Mouse (Mus musculus) fat pad, adult 2 months (tissue): Measurements from ENCODE around the gene Zmynd15.
"Not testable (repeated sequence)": the region's sequence is repeated elsewhere in the genome, so short reads cannot be mapped to it uniquely, and the experiment has no call there.

Experiments
- DNase-seq: peaks from one replicate; pipeline ENCODE4 v3.0.0-alpha.2; 2011; ENCODE audit warnings: low read depth, low spot score; ENCODE audit errors: extremely low read depth

The Zmynd15 gene

DNA sequence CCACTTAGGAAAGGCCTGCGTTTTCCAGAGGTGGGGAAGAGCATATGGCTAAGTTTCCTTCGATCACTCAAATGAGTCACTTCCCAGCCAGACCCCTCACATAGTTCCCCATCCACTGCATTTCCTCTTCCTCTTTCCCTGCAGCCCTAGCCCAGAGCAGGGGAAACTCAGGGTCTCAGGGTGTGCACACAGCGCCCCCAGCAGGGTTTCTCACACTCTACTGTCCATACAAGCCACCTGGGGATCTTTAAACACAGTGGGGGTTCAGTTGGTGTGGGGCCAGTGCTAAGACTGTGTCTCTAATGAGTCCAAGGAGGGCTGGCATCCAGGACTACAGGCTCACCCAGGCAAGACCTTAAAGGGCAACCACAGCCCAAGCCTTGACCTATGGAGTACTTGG is 12.5 kb upstream of the Zmynd15 start:
- DNase-seq, result no peak

DNA sequence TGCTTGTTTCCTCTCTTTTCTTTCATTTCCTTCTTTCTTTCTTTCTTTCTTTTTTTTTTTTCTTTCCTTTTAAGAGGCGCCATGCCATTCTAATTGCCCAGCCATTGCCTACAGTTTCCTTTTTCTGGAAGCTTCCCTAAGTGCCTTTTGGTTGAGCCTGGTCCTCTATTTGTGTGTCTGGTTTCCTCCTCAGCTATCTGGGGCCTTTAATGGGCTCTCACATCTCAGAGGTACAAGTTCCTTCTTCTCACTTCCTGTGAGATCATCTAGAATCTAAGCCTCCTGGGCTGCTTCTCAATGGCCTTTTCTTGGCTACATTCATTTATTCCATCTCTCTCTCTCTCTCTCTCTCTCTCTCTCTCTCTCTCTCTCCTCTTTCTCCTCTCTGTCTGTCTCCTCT is 11.9 kb upstream of the Zmynd15 start:
- no peak for DNase-seq

DNA sequence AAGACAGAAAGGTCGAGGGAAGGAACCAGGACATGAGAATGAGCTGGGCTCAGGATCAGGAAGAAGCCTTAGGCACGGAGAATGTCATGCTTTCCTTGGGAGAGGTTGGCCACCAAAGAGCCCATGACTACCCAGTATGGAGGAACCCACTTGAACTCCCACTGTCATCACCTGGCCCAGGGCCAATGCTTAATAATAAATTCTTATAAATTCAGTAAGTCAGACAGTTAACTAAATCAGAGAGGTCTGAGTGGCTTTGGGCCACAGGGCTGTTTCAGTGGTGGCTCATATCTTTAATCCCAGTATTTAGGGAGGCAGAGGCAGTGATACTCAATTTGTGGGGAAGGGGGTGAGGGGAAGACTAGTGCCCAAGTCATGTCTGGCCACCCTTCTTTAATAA is 8.3 kb upstream of the Zmynd15 start:
- DNase-seq, result no peak

DNA sequence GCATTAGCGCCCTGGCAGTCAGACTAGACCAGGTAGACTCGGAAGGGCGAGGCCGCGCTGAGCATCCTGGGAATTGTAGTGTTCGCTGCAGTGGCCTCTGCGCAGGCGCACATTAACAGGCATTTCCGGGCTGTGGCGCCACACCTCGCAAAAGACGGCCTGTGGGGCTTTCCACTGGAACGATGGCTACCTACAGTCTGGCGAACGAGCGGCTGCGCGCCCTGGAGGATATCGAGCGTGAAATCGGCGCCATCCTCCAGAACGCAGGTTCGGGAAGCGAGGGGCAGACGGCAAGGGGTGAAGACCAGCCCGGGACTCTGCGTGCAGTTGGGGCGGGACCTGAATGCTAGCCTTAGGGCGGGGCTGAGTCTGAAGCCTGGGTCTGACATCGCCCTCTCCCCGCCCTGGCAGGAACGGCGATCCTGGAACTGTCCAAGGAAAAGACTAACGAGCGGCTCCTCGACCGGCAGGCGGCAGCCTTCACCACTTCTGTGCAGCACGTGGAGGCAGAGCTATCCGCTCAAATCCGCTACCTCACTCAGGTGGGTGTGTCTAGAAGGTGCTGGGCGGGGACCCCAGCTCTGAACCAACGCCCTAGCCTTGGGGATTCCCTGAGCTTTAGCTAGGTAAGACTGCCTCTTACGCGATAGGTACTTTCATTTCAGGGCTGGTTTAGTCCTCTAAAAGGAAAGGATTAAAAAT is 7.3 kb upstream of the Zmynd15 start, which contains the start of gene Med11:
TSS of gene Med11 (plus strand) at position 123 of the 702 bp plus-strand sequence.
- DNase-seq, result peak; percentile 80

DNA sequence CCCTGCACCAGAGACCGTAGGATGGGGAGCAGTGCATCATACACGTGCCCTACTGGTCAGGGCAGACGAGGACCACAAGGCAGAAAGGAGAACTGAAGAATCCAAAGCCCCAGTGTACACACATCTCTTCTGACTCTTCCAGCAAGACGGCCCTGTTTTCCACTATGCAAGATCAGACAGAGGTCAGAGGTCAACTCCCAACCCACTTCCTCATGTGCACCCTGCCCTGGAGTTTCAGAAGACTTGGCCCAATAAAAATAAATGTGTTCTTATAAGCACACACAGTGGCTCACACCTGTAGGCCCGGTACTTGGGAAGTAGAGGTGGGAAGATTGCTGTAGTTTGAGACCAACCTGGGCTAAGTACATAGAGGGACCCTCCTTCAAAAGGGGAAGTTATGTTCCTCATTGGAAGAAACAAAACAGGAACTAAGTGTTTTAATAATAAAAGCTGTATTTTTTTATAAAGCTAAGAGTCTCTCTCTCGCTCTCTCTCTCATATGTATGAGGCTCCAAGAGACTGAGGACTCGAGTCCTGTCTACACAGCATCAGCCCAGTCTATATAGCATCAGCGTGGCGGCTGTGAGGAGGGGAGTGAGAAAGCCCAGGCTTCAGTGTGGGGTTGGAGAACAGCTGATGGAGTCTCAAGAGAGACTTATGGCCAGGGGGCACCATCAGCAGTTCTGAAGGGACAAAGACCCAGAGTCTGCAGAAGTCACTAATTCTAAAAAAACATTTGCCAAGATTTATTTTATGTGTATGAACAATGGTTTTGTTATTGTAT is 5.8 kb upstream of the Zmynd15 start:
- no peak for DNase-seq

DNA sequence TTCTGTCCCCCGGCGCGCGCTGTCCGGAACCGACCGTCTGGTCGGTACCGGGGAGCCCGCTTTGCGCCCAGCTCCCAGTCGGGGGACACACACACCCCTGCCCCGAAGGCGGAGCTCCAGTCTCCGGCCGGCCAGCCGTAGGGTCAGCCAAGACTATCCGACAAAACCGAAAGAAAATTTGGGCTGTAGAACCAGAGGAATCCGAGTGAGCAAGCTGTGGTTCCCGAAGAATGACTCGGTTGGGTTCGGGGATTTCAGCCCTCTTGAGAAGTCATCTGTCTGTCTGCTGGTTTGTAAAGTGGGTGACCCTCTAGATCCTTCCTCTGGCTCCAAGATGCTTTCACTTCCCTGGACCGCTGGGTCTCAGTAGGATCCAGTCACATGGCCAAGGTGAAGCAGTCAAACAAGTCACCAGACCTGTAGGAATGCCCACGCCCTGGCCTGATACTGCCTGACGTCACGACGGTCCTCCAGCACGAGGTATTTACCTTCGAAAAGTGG is 418 bp downstream of the Zmynd15 start, which contains the start of gene Cxcl16:
TSS of gene Cxcl16 (minus strand) at position 384 of the 501 bp plus-strand sequence.
- no peak for DNase-seq

DNA sequence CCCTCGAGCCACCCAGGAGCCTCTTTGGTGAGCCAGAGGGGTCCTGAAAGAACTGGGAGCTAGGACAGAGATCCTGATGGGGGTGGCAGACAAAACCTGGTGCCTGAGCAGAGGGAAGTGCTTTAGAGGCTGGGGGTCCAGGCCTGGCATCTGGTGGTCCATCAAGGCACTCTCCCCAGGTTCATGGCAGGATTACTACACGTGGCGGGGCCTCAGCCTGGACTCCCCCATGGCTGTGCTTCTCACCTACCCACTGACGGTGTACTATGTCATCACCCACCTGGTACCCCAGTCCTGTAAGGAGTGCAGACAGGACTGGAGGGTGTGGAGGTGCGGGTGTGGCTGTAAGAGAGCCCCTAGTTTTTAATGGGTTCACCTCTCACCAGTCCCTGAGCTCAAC is 4.7 kb downstream of the Zmynd15 start:
- DNase-seq, result no peak

DNA sequence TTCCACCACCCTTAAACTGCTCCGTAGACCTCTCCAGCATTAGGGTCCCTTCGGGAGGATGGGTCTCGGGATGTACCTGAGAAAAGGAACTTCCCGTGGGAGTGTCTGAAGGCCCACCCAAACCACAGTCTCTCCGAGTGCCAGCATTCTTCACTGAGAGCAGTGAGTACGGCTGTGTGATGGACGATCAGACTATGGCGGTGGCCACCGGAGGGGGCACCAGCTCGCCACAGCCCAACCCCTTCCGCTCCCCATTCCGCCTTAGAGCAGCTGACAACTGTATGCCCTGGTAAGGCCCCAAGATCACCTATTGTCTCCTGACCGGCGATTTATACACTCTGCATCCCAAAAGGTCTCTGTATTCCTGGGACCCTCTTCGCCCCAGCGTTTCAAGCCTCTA is 6.0 kb downstream of the Zmynd15 start:
- no peak for DNase-seq

DNA sequence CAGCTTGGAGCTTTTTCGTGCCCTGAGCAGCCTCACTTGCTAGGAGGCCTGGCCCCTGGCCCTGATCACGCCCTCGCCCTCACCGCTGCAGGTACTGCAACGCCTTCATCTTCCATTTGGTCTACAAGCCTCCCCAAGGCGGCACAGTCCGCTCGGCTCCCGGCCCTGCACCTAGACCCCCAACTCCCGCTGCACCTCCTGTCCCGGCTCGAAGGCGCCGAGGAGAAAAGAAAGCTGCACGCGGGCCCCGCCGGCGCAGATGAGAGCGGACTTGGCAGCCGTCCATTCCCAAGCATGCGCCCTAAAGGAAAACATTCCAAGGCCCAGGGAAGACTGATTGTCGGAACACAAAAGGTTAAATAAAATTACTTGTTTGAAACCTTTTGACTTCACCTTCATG is 6.6 kb downstream of the Zmynd15 start:
- no peak for DNase-seq

DNA sequence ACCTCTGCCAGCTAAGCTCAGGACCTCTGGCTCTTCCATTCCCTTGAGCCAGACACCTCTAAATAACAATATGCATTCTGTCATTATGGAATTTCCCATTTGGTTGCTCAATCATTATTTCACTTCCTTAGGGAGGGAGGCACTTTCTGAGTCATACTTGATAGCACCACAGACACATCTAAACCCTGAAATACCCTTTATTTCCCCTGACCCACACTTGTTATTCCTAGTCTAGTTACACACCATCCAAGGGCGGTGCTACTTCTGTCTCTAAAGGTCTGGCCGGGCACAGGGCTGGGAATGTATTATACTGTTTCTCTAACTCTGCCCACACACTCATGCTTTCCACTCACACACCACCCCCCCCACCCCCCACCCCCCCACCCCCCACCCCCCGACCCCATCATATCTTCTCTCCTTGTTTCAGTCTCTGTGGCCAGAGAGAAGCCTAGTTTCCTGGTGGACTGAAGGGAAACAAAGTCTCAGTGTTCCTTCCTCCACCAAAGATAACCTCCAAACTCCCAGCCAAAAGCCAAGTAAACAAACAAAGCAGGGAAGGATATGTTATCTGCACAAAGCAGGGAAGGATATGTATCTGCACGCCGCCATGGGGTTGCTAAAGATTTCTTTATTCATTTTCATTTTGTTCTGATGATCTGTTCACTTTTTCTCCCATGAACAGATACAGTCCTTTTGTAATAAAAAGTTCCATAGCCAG is 8.8 kb downstream of the Zmynd15 start:
- no peak for DNase-seq

DNA sequence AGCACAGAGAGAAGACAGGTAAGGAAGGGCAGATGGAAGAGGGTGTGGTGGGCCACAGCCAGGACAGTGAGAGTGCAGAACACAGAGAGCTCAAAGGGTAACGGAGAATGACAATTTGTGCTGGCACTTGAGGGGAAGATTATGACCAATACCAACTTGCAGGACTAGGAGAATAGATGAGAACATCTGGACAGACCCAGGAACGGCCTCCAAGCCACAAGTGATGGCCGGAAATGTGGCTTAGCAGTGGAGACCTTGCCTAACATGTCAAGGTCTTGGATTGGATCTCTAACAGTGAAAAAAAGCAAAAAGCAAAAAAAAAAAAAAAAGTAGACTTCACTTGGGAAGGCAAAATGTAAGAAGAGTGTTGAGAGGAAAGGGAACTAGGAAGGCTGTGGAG is 10.5 kb downstream of the Zmynd15 start:
- no peak for DNase-seq

DNA sequence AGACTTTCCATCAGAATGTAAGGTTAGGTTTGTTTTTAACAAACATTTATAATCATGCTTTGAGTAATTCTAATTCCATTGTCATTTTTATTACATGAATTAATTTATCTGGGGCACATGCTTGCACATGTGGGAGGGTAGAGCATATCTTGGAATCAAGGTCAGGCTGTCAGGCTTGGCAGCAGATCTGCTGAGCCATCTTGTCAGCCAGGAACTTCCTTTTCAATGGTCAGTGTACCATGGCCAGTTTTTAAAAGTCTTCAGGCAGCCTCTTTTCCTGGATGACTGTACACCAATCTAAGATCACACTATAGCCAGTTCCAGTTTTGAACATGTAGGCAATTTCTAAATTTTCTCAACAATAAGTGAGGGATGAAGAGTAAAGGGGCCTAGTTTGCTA is 13.5 kb downstream of the Zmynd15 start:
- DNase-seq, result no peak

DNA sequence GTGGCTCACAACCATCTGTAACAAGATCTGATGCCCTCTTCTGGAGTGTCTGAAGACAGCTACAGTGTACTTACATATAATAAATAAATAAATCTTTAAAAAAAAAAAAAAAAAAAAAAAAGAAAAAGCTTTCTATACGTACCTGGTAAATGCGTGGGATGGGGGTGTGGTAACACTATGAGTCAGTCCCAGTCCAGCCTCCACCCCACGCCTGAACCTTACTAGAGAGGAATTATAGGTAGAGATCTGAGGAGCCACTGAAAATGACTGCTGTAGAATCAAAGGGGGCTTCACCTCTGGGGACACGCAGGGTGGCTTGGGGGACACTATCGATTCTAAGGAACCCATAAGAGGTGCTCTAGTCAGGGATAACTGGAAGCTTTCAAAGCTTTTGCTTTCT is 14.1 kb downstream of the Zmynd15 start:
- not testable (repeated sequence) for DNase-seq

DNA sequence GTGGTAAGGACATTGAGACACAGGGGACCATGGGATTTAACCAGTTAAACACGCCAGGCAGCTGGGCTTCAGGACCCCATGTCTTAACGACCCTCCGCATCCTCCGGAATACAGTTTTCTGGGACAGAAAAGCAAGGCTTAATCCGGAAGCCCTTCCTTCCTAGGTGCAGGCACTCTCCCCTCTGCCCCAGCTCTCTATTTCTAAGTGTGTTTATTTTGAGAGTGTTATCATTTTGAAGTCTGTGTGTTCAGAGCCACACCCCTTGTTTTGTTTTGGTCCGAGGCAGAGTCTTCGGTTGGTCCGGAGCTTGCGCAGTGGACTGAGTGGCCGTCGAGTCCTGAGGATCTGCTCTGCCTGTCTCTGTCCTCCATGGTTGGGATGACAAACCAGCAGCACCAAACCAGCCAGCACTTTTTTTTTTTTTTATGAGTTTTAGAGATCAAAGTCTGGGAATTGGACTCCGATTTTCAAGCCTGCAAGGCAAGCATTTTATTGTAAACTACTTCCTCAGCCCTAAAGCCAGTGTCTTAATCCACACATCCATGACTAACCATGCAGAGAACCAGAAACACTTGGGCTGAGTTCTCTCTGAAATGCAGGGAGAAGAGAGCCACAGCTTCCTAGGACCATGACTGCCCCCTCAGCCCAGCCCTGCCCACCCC is 15.8 kb downstream of the Zmynd15 start:
- DNase-seq, result no peak

DNA sequence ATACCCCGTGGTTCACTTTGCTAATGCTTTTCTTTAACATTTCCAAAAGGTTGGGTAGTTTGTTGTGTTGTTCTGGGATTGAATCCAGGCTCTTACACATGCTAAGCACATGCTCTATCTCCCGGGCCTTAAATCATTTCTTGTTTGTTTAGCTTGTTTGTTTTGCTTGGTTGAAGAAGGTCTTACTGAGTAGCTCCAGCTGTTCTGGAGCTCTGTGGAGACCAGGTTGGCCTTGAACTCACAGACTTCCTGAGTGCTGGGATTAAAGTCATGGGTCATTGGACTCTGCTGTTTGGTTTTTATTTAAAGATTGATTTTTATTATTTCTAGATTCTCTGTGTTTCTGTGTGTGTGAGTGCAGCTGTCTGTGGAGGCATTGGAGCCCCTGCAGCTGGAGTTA is 26.3 kb downstream of the Zmynd15 start:
- DNase-seq, result no peak

DNA sequence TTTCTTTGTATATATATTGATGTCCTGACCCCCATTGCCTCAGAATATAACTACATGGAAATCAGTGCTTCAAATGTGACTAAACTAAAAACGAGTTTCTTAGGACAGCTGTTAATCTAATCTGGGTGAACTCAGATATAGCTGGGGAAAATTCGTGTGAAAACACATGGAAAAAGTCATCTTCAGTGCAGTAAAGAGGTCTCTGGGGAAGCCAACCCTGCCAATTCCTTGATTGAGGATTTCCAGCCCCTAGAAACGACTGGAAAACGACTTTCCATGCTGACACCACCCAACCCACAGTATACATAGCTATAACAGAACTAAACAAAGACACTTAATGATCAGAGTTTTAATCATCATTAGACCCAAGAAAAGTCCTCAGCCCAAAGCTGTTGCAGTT is 28.6 kb downstream of the Zmynd15 start:
- no peak for DNase-seq

DNA sequence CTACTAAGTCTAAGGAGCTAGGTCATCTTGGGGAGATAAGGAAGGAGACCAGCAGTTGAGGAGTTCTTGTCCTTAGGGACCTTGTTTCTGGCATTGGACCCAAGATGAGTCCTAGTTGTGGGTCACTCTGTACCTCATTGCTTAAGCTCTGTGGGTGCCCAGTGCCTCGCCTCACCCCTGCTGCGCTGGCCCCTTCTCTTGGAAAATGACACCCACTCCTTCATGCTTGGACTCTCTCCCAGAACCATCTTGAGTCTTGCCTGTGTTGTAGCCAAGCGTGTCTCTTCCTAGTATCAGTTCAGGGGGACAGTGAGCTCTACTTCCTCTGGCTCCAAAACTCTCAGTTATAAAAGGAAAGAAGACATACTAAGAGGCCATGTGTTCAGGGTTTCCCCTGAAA is 29.9 kb downstream of the Zmynd15 start:
- DNase-seq, result no peak

DNA sequence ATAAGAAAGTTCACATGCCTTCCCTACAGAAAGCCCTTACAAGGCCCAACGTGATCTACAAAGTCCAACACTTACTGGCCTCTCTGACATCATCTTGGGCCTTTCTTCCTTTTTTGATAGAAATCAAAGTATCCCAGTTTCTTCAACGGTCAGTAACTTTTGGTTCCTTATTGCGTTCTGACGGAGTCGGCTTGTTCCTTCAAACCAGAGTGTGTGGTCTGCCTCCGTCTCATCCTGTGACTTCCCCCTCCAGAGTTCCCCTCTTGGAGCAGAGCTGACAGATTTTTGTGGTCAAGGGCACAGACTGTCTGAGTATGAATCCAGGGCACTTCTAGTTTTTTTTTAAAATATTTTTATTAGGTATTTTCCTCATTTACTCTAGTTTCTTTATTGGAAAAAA is 30.5 kb downstream of the Zmynd15 start:
- no peak for DNase-seq

DNA sequence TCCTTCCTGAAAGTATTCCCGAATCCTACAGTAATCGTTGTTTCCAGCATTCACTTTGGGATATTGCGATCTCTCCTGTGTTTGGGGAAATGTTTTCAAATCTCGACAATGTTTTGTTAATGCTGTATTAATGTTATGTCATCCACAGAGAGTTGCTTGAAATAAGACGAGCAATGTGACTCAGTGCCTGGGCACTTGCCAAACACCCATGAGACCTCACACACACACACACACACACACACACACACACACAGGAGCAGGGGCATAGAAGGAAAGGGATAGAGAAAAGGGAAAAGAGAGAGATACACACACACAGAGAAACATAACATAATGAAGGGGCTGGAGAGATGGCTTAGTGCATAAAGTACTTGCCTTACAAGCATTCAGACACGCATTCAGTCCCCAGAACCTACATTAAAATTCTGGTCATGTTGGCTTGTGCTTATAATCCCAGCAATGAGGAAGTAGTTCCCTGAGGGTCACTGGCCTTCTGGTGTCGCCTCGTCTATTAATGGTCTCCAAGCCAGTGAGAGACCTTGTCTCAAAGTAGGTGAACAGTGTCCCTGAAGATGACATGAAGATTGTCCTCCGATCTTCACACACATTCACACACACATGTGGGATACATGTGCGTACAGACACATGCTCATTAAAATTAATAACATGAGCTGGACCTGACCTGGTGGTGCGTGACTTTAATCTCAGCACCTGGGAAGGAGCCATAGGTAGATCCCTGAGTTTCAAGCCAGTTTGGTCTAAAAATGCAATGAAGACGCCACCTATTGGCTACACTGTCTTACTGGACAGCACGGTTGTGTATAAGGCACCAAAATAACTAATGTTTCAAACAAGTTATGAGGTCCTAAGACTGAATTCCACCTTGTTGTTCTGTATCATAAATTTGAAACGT is 40.6 kb downstream of the Zmynd15 start:
- no peak for DNase-seq

DNA sequence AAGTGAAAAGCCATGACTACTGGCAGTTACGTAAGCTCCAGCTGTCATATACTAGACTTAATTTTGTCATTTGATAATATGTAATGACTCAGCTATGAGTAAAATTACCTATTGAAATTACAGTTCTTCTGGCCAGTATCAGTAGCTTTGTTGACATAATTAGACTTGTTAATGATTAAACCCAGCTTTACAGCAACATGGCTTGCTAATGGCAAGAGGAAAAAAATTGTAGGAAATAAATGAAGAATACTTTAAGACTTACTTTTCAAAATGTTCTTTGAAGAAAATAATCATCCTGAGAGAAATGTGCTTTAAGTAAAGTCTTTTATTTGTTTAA is 41.2 kb downstream of the Zmynd15 start:
- DNase-seq, result no peak
